Mouse (Mus musculus) myocyte (in vitro differentiated cells): ENCODE results near the gene Mycbp.
"Not testable (repeated sequence)": the region's sequence is repeated elsewhere in the genome, so short reads cannot be mapped to it uniquely, and the experiment has no call there.

Experiments used
- CEBPB ChIP-seq: IDR thresholded peaks from 2 replicates; pipeline ENCODE4 v1.6.1; 2011; ENCODE audit warnings: mild to moderate bottlenecking, moderate library complexity; ENCODE audit not compliant: poor library complexity, insufficient read depth, severe bottlenecking
- E2F4 ChIP-seq: IDR thresholded peaks from one replicate; pipeline ENCODE4 v1.6.1; 2011; ENCODE audit warnings: mild to moderate bottlenecking, control low read depth, moderate library complexity; ENCODE audit not compliant: insufficient read depth
- MAX ChIP-seq: IDR thresholded peaks from one replicate; pipeline ENCODE4 v1.6.1; 2011; ENCODE audit warnings: low read depth, mild to moderate bottlenecking, control low read depth
- MYOD1 ChIP-seq, 3 experiments: IDR thresholded peaks; one replicate each; pipeline ENCODE4 v1.6.1; 2011; ENCODE audit warnings: control low read depth in 2 of 3, low read depth in 2 of 3, mild to moderate bottlenecking in 2 of 3, moderate library complexity in 1 of 3; ENCODE audit not compliant: insufficient read length in 2 of 3, control insufficient read depth in 1 of 3
- MYOG ChIP-seq, 3 experiments: IDR thresholded peaks; one replicate each; pipeline ENCODE4 v1.6.1; 2011; ENCODE audit warnings: control low read depth in 2 of 3, low read depth in 2 of 3, mild to moderate bottlenecking in 2 of 3; ENCODE audit not compliant: insufficient read length in 2 of 3, control insufficient read depth in 1 of 3, insufficient read depth in 1 of 3
- POLR2A ChIP-seq: IDR thresholded peaks from one replicate; pipeline ENCODE4 v1.6.1; 2011; ENCODE audit warnings: low read depth, mild to moderate bottlenecking, control low read depth, moderate library complexity; ENCODE audit not compliant: insufficient read length
- TCF12 ChIP-seq: IDR thresholded peaks from one replicate; pipeline ENCODE4 v1.6.1; 2011; ENCODE audit warnings: mild to moderate bottlenecking, control low read depth; ENCODE audit not compliant: poor library complexity, insufficient read depth, severe bottlenecking
- USF1 ChIP-seq: IDR thresholded peaks from one replicate; pipeline ENCODE4 v1.6.1; 2011; ENCODE audit warnings: low read depth, mild to moderate bottlenecking, control low read depth, moderate library complexity

GRCm38 (mm10) chr4:123940878-123941277, 36.2 kb downstream of the Mycbp start:
- not testable (repeated sequence) for TF ChIP-seq CEBPB; POLR2A; MAX; TCF12; MYOG (IDR thresholded peaks at IDR 0.05; ENCODE audit: control insufficient read depth in 1 of 3, insufficient read depth in 1 of 3, insufficient read length in 2 of 3, low read depth in 2 of 3); MYOD1 (IDR thresholded peaks at IDR 0.05; ENCODE audit: control insufficient read depth in 1 of 3, insufficient read length in 2 of 3, low read depth in 2 of 3); USF1; E2F4
